Mouse (Mus musculus) spleen, adult 2 months (tissue): ENCODE measurements around the gene Hes1.

Experiments used
- CTCF ChIP-seq: fragments of 200-500 bp; IDR thresholded peaks from 2 replicates; pipeline ENCODE4 v1.5.1; 2011; ENCODE audit warnings: mild to moderate bottlenecking, inconsistent platforms; ENCODE audit not compliant: insufficient read depth, insufficient read length, insufficient replicate concordance; ENCODE audit errors: extremely low read depth
- POLR2A ChIP-seq: fragments of 200-500 bp; IDR thresholded peaks from 2 replicates; pipeline ENCODE4 v1.6.1; 2011; ENCODE audit warnings: low read depth, low read length, inconsistent platforms

DNA sequence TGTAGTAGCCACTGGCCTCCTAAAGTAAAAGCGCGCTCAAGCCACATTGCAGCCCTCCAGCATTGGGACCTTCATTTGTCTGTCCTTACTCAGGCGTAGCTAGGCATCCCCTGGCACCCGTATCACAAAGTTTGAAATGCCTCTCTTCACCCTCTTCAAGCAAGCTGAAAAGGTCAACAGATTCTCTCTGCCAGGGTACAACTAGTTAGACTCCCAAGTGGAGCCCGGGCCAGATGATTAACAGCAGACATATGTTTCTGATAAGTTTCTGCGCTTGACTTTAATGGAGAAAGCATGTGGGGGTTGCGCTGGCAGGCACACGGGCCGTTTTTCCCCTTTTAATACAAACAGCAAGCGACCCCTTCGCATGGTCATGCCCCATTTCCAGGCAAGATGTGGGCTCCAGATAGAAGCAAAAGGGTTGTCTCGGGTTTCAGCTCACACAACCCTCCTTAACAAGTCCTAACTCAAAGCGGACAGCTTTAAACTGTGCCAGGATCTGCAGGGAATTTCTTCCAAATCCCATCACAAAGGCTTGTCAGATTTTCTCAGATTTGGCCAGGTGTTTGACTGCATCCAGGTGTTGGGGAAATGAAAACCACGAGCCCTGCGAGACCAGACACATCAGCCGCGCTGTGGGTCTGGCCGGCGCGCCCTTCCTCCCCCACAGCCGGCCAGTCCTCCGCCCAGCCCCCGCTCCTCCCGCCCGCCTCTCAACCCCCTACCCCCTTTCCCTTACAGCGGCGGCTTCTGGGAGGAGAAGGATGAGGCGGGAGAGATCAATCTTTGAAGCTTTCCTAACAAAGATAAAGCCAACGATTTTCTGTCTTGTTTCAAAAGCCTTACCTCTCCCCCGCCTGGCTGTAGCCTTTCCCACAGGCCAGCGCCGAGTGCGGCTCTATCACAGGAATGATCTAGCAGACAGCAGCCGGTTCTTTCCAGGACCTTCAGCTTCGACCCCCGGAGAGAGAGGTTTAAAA, 4.1 kb downstream of the Hes1 start:
- TF ChIP-seq POLR2A: no peak
- TF ChIP-seq CTCF: no peak
